Mouse (Mus musculus) megakaryocyte-erythroid progenitor cell, adult 5 weeks (primary cell): ENCODE results near the gene Krt31. TPM values are rescaled to one million over a fixed set of nuclear protein-coding genes. Genes with fewer than 3 reads are reported as not detected.

Experiments
- polyA plus RNA-seq: library from polyadenylated mRNA; stranded (reverse); fragments of >175 nt; gene quantifications from 2 replicates; pipeline ENCODE4 v1.2.3, GENCODE M21; 2012

Gene Krt31
- polyA plus RNA-seq: not detected in 2 replicates

GRCm38 (mm10) chr11:100050451-100050850 is at the start of gene Krt31:
Gene Krt31 (minus strand): TSS chr11:100050551.

GRCm38 (mm10) chr11:100096141-100096540 is 45.8 kb upstream of the Krt31 start, which contains the start of gene Krt35:
Gene Krt35 (minus strand): TSS chr11:100096241.

GRCm38 (mm10) chr11:100087861-100088260 is 37.5 kb upstream of the Krt31 start, which contains the start of gene Krt32:
Gene Krt32 (minus strand): TSS chr11:100088226.

GRCm38 (mm10) chr11:100041454-100041853 is 8.9 kb downstream of the Krt31 start, which contains the start of gene Krt34:
Gene Krt34 (minus strand): TSS chr11:100041554.

GRCm38 (mm10) chr11:100029768-100030167 is 20.6 kb downstream of the Krt31 start, which contains the start of gene Krt33b:
Gene Krt33b (minus strand): TSS chr11:100029868.

GRCm38 (mm10) chr11:100016112-100016511 is 34.2 kb downstream of the Krt31 start, which contains the start of gene Krt33a:
Gene Krt33a (minus strand): TSS chr11:100016212.

Other genes starting within 250 kb of the Krt31 start
- gene Gm11554, start 246.1 kb downstream of the Krt31 start, polyA plus RNA-seq: not detected in 2 replicates
- gene Krtap4-13, start 240.7 kb downstream of the Krt31 start, polyA plus RNA-seq: not detected in 2 replicates
- not detected in 2 replicates for gene Gm11564, start 234.9 kb downstream of the Krt31 start, polyA plus RNA-seq
- not detected in 2 replicates for gene 2300003K06Rik, start 212.5 kb downstream of the Krt31 start, polyA plus RNA-seq
- not detected in 2 replicates for gene Krtap4-16, start 198.9 kb downstream of the Krt31 start, polyA plus RNA-seq
- not detected in 2 replicates for gene Gm11568, start 192.6 kb downstream of the Krt31 start, polyA plus RNA-seq
- not detected in 2 replicates for gene Gm11559, start 186.1 kb downstream of the Krt31 start, polyA plus RNA-seq
- gene Krtap9-1, start 177.2 kb downstream of the Krt31 start, polyA plus RNA-seq: not detected in 2 replicates
- not detected in 2 replicates for gene Gm11567, start 171.4 kb downstream of the Krt31 start, polyA plus RNA-seq
- not detected in 2 replicates for gene Krtap31-1, start 142.6 kb downstream of the Krt31 start, polyA plus RNA-seq
- not detected in 2 replicates for gene Gm11565, start 135.8 kb downstream of the Krt31 start, polyA plus RNA-seq
- gene Krtap31-2, start 114.3 kb downstream of the Krt31 start, polyA plus RNA-seq: not detected in 2 replicates
- not detected in 2 replicates for gene Krtap9-5, start 102.1 kb downstream of the Krt31 start, polyA plus RNA-seq
- gene Krtap29-1, start 71.5 kb downstream of the Krt31 start, polyA plus RNA-seq: not detected in 2 replicates
- gene Krtap16-1, start 64.0 kb downstream of the Krt31 start, polyA plus RNA-seq: not detected in 2 replicates
- gene Krtap17-1, start 56.6 kb downstream of the Krt31 start, polyA plus RNA-seq: not detected in 2 replicates
- gene Krt33a, start 34.3 kb downstream of the Krt31 start, polyA plus RNA-seq: not detected in 2 replicates
- not detected in 2 replicates for gene Krt33b, start 20.7 kb downstream of the Krt31 start, polyA plus RNA-seq
- not detected in 2 replicates for gene Krt34, start 9.0 kb downstream of the Krt31 start, polyA plus RNA-seq
- not detected in 2 replicates for gene Krt32, start 37.7 kb upstream of the Krt31 start, polyA plus RNA-seq
- gene Krt35, start 45.7 kb upstream of the Krt31 start, polyA plus RNA-seq: not detected in 2 replicates
- gene Krt36, start 55.1 kb upstream of the Krt31 start, polyA plus RNA-seq: not detected in 2 replicates
- not detected in 2 replicates for gene Krt13, start 71.0 kb upstream of the Krt31 start, polyA plus RNA-seq
- not detected in 2 replicates for gene Krt15, start 85.4 kb upstream of the Krt31 start, polyA plus RNA-seq
- gene Krt19, start 98.1 kb upstream of the Krt31 start, polyA plus RNA-seq: not detected in 2 replicates
- not detected in 2 replicates for gene Krt9, start 142.7 kb upstream of the Krt31 start, polyA plus RNA-seq
- 0.14 and 0.15 TPM in 2 replicates for gene Krt14, start 157.0 kb upstream of the Krt31 start, polyA plus RNA-seq
- not detected in 2 replicates for gene Krt16, start 198.4 kb upstream of the Krt31 start, polyA plus RNA-seq
- gene Krt17, start 210.5 kb upstream of the Krt31 start, polyA plus RNA-seq: 0.05 and 0.16 TPM in 2 replicates
- gene Krt42, start 219.3 kb upstream of the Krt31 start, polyA plus RNA-seq: not detected in 2 replicates